Mouse (Mus musculus): ENCODE measurements around the gene Jarid2. TPM values are rescaled to one million over a fixed set of nuclear protein-coding genes. Genes with fewer than 3 reads are reported as not detected.

Gene Jarid2
- total RNA-seq, 2 experiments from 2014 or later: 45.0 to 60.1 TPM

DNA sequence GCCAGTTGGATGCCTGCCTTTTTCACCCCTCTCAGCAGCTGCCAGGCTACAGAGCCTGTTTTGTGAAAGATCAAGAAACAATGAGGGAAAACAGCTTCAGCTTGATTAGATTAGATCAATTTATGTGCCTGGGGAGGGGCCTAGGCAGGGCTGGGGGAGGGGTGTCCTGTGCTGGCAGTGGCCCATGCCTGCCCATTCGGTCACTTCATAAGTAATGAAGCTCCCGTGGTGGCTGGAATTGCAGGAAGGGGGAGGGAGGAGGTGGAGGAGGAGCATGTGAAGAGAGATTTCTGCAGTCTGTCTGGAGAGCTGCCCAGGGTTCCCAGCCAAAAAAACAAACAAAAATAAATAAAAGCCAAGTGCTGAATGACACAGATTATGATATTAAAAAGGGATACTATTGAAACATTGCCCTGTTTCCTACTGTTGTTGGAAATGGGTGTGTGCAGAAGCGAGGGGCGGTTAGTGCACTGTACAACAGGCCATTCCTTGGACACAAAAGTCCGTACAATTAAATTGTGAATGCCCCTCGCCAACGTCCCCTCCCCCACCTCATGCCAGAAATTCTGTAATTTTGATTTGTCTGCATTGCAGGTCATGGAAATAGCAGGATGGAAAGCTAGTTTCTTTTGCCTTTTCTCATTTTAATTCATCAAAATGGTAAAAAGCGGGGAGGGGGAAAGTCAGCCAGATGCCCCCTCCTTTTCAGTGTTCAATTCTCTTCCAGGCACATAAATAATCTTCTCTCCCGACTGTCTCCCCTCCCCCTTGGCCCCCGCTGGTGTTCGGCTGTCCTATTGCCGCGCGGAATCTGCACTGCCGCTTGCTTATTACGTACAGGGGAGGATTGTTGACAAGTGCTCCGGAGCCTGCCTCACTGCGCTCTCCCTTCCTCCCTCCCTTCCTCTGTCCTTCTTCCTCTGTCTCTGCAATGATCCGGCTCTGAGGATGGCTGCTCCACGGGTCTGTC is 110.9 kb downstream of the Jarid2 start:
- DNase-seq: peak; percentile 89

DNA sequence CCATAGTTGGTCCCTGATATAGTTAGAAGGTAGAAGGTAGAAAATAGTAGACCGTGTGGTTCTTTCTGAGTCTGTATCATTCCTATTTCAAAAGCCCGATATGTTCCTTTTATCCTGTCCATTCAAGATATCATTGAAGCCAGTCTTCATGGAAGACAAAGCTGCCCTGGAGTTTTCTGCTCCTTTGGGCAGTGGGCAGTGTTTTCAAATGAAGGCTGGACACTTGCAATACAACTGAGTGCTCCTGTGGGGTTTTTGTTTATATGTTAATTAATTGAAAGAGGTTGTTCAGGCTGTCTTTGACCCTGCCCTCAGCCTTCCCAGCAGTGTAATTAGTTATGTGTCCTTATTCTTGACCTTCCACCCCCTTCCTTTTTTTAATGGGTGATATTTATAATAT is 122.2 kb downstream of the Jarid2 start:
- DNase-seq: no peak

DNA sequence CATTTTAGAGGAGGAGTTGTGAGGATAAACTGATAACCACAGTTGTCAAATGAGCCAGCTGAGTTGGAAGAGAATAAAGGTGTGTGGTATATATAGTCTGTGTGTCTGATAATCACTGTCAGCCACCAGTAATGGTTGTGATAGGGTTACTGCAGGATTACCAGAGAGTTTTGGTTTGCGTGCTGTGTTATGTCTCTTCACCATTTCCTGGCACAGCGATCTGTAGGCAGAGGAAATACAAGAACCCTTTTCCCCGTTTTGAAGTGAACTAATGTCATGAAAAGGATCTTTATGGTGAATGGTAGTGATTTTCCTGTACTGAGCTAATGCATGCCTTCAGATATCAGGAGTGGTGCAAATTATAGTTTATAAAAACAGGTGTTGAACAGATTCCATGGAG is 122.8 kb downstream of the Jarid2 start:
- no peak for DNase-seq

DNA sequence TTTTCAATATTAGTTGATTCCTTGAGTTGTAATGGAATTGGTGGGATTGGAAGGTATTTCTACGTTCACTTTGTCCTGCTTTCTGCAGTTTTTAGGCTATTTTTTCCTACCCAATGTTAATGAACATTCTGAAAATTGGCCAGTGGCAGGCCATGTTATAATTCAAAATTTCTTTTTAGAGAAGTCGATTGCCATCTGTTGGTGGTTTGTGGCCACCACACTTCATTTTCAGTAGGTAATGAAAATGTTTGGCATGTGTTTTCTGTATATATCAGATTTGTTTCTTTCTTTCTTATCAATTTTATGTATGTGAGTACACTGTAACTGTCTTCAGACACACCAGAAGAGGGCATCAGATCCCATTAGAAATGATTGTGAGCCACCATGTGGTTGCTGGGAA is 136.3 kb downstream of the Jarid2 start:
- DNase-seq: no peak

DNA sequence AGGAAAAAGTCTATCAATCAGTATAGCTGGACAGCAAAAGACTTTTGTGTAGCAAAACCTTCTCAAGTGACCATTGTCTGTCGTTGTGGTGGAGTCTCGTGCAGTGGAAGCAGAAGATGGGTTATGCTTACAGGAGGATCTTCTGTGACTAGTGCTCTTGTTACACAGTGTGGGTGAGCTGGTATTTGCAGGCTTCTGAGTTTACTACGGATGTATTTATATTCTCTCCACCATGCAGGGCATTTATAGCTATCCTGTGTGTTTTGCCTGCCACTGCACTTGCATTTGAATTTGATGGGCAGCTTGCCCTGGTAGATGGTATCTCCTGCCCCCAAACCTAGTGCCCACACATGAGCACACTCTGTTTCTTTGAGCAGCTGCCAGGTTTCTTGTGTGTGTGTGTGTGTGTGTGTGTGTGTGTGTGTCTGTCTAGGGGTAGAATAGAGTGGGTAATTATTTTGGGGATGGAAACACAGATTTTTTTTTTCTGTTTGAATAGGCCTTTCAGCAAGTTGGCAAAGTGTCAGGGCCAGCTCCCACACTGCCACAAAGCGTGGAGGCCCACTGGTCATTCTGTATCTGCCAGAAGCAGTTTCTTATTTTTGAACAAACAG is 138.9 kb downstream of the Jarid2 start:
- peak; percentile 14 for DNase-seq

DNA sequence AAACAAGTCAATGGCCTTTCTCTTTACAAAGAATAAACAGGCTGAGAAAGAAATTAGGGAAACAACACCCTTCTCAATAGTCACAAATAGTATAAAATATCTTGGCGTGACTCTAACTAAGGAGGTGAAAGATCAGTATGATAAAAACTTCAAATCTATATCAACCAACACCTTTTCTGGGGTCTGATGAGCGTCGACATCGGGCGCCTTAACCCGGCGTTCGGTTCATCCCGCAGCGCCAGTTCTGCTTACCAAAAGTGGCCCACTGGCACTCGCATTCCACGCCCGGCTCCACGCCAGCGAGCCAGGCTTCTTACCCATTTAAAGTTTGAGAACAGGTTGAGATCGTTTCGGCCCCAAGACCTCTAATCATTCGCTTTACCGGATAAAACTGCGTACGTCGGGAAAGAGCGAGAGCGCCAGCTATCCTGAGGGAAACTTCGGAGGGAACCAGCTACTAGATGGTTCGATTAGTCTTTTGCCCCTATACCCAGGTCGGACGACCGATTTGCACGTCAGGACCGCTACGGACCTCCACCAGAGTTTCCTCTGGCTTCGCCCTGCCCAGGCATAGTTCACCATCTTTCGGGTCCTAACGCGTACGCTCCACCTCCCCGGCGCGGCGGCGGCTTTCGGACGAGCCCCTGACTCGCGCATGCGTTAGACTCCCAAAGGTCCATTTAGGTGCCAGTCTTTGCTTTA is 140.3 kb downstream of the Jarid2 start:
- peak; percentile 100 for DNase-seq

DNA sequence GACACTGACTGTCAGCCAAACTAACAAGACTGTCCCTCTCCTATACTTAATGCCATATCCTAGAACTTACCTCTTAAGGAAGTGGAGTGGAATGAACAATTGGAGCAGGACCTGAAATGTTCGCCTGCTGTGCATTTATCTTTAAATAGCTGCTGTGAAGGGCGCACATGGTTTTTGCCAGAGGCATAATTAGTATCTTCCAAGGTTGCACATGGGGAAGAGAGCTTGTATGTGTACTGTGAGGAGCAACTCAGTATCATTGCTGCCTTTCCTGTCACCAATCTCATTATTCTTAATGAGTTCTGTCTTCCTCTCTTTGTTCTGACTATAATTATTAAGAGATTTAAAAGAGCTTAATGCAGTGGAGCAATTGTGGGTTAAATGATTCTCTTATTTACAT is 147.5 kb downstream of the Jarid2 start:
- DNase-seq: no peak

DNA sequence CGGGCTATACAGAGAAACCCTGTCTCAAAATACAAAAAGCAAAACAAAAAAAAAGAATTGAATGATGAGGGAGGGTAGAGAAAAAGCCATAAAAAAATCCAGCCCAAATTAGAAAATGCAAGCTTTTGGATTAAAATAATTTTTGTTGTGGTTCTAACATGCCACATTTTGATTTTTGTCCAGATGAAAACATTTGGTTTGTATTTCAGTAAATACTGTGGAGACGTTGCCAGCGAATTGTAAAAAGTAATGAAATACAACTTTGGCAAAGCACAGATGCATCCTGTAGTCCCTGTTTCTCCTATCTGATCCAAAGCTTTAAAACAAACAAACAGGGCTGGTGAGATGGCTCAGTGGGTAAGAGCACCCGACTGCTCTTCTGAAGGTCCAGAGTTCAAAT is 151.7 kb downstream of the Jarid2 start:
- DNase-seq: no peak

DNA sequence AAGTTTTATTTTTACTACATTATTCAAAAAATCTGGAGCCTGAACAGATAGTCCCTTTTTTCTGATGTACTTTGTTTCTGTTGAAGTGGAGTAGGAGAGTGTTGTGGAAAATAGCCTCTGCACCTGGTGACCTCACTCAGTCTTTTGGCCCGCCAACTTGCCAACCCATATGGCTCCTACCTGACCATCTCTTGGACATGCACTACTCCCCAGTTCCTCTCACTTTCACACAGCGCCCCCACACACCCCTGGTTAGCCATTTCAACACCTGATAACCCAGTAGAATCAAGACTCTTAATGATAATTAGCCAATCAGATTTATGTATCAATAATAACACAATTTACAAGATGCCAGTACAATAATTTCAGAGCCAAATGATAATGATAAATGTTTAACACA is 156.9 kb downstream of the Jarid2 start:
- DNase-seq: no peak

DNA sequence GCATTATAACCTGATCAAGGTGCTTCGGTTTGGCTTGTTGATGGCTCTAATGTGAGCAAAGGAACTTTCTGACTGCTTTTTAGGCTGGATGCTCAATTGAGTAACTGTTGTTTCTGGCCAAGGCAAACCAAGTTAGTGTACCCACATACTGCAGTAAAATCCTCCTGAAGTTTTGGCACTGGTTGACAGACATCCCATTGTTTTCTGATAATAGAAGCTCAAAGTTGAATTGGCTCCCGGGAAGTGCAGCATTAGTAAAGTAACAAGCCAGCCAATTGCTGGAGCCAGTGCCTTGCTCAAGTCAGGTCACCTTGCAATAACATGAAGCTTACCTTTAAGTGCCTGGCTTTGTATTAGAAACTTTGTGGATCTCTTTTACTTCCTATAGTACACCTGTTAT is 161.3 kb downstream of the Jarid2 start:
- DNase-seq: no peak

DNA sequence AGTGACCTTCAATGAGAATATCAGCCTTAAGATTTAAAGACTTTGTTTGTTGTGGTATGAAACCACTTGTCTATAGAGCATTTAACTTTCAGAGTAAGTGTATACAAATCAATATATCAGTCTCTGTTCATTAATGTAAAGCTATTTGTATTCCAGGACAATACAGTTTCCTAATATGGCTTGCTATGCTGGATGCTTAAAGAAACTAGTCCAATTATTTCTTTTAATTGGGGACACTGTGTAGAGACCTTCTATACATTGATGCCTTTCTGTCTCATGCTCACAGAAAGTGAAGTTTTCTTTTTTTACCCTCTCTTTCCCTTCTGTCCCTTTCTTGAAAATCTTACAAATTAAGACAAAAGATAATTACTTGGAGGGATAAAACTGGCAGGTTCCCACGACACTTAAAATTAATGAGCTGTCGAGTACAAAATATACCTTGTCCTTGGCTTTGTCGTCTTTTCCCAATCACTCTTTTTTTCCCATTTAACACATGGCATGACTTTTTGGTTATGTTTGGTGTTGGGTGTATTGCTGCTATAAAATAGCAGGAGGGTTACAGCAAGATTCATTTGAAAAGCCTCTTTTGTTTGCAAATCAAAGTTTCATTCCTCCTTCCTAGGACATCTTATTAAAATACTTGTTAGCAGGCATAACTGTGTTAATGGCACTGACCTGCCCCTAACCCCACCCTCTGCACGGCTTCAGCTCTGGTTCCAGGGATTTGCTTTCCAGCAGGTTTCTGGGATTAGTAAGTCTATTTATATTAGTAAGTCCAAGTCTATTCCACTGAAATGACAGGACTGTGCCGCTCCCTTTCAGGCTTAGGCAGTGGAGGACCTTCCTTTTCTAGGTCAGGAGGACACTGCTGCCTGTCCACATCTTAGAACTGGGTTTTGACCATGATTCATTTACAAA is 162.8 kb downstream of the Jarid2 start:
- DNase-seq: no peak

DNA sequence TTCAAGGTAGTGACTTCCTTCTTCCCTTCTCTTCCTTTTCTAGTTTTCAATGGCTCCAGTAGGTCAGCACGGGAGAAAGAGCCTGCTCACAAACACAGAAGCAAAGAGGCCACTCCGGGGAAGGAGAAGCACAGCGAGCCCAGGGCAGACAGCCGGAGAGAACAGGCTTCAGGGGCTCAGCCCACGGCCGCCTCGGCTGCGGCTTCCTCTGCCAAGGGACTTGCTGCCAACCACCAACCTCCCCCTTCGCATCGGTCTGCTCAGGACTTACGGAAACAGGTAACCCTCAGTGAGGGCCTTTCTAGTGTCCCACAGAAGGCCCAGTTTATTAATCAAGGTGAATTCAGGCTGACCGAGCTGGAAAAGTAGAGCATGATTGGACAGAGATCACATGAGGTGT is 166.9 kb downstream of the Jarid2 start:
- no peak for DNase-seq

DNA sequence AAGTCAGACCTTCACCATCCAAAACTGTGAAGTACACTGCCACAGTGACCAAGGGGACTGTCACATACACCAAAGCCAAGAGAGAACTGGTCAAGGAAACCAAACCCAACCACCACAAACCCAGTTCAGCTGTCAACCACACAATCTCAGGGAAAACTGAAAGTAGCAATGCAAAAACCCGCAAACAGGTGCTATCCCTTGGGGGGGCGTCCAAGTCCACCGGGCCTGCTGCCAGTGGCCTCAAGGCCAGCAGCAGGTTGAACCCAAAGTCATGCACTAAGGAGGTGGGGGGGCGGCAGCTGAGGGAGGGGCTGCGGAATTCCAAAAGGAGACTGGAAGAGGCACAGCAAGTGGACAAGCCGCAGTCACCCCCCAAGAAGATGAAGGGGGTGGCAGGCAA is 173.0 kb downstream of the Jarid2 start:
- DNase-seq: no peak

DNA sequence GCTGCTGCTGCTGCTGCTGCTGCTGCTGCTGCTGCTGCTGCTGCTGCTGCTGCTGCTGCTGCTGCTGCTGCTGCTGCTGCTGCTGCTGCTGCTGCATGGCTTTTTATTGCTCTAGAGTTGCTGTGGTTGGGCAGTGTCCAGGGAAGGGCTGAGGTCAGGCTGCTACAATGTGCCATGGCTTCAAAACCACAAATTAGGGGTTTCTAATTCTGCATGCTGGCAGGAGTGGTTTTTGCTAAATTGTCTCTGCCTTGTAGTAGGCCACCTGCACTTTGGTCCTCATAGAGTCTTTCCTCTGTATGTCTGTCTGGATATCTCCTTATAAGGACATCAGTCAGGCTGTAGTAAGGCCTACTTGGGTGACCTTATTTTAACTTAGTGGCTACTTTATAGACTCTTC is 174.1 kb downstream of the Jarid2 start:
- DNase-seq: no peak

DNA sequence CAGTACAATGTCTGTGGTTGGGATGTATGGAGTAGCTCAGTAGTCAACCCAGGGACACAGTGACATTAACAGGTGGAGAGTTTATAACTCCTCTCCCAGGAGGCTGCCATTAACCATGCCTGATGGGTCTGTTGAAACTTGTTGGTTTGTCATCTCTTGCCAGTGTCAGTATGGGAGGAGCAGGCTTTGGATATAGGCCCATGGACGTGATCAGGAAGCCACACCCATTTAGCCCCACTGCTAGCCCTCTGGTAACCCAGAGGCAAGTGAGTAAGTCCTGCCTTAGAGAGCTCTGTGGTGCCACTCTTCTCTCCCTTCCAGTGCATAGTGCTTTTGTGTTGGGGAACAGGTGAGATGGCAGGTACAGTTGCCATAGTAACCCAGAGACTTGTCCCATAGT is 175.0 kb downstream of the Jarid2 start:
- no peak for DNase-seq

DNA sequence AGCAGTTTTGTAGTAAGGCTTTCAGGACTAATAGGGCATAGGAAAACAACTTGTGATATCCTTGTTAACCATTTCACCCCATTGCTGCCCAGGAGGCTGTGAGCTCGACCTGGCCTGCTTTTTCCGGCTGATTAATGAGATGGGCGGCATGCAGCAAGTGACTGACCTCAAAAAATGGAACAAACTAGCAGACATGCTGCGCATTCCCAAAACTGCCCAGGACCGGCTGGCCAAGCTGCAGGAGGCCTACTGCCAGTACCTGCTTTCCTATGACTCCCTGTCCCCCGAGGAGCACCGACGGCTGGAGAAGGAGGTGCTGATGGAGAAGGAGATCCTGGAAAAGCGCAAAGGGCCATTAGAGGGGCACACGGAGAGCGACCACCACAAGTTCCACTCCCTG is 176.9 kb downstream of the Jarid2 start:
- DNase-seq: no peak

DNA sequence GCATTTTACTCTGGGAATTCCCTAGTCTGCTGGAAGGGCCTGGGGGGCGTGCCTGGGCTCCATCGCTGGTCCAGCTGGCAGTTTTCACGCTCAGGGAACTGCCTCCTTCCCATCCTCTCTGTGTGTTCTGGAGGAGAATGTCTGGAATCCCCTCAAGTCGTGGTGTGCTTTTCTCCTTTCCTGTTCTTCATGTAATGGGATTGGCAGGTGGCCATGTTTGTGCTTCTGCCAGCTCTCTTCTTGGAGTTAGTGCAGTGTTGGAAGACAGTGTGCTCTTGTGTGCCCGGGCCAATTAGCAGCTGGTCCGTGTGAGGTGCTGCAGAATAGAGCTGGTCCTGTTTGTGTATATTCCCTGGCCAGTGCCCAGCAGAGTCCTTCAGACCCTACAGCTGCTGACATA is 178.4 kb downstream of the Jarid2 start:
- peak; percentile 81 for DNase-seq

DNA sequence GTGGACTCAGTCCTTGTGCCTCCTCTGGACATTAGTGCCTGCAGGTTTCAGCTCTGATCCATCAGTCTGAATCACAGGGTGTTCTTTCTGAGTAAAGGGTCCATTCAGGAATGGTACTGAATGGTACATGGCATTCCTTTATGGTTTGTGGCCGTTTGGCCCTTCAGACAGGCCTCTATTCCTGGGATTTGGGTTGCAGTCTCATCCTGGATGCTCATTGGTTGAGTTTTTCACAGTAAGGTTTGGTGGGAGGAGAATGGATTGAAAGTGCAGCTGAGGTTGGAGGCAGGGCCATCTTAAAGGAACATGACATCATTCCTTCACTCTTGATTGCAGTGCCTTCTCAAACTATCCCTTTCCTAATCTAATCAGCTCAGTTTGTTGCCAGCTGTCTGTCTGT is 179.5 kb downstream of the Jarid2 start:
- DNase-seq: no peak

DNA sequence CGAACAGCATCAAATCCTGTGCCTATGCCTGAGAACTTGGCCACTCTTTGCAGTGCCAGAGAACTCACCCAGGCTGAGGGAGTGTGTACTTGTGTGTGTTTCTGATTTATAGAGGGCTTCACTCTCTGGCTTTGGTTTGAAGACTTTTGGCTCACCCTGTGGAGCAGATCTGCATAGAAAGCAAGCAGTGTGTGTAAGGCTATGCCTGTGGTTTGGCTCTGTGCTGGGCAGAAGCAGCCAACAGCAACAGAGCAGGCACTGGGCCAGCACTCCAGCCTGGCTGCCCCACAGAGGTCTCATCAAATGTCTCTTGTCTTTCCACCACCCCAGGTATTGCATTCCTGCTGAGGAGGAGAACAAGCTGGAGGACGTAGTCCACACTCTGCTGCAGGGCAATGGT is 183.6 kb downstream of the Jarid2 start:
- peak; percentile 69 for DNase-seq

DNA sequence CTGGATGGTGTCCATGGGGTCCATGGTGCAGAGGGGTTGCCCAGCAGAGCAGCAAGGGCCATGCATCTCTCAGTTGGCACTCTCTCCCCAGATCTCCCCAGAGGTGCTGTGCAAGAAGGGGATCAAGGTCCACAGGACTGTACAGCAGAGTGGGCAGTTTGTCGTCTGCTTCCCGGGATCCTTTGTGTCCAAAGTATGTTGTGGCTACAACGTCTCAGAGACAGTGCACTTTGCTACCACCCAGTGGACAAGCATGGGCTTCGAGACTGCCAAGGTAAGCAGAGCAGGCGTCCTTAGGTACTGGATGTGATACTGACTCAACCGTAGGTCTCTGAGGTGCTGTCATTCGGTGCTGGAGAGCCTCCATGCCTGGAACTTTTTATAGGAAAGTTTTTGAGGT is 184.3 kb downstream of the Jarid2 start:
- no peak for DNase-seq

DNA sequence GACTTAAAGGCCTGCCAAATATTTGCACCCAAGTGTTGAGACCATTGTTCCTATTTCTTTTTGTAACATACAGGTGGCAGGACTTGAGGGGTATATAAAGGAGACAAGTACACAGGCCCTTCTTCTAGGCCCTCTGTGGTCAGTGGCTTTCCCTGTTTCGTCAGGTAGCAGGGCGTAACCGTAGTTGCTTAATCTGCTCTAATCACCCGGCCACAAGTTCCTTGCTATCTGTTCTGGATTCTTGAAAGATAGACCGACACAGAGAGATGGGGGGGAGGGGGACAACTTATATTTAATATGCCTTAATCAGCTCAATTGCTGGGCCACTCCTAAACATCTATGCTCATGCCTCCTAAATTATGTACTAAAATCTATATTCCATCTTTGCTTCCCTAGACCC is 186.1 kb downstream of the Jarid2 start:
- DNase-seq: no peak

DNA sequence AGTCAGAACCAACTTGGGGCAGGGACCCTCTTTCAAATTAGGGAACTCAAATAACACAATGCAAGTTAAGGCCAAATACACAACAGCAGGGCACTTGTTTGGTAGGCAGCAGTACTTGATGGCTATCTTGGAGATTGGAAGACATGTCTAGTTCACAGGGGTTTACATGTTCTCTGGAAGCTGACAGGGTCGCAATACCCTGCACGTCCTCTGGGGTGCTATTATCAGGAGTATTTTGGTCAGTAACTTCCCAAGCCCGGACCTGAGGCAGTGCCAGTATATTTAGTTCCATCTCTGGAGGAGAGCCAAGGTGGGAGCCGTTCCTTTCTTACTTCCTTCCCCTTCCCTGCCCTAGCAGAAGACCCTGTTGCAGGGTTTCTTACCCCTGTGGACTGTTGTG is 186.7 kb downstream of the Jarid2 start:
- no peak for DNase-seq
